Mouse (Mus musculus): Measurements from ENCODE around the gene Hipk2.

The Hipk2 gene

GRCm38 (mm10) chr6:38868974-38869373 lies 7.0 kb downstream of the Hipk2 start:
- DNase-seq (ENCODE audit: low read depth in 1 of 2, low spot score in 2 of 2) = no peak

- DNase-seq (ENCODE audit: low read depth in 1 of 2, low spot score in 2 of 2) = no peak
Observed at GRCm38 (mm10) chr6:38867291-38867690, 8.7 kb downstream of the Hipk2 start.

GRCm38 (mm10) chr6:38866761-38867160 lies 9.2 kb downstream of the Hipk2 start:
- no peak for DNase-seq (ENCODE audit: low read depth in 1 of 2, low spot score in 2 of 2)

GRCm38 (mm10) chr6:38866357-38866756 lies 9.6 kb downstream of the Hipk2 start:
- no peak for DNase-seq (ENCODE audit: low read depth in 1 of 2, low spot score in 2 of 2)

GRCm38 (mm10) chr6:38865805-38866204 lies 10.2 kb downstream of the Hipk2 start:
- no peak for DNase-seq (ENCODE audit: low read depth in 1 of 2, low spot score in 2 of 2)

GRCm38 (mm10) chr6:38863595-38863994 lies 12.4 kb downstream of the Hipk2 start:
- no peak for DNase-seq (ENCODE audit: low read depth in 1 of 2, low spot score in 2 of 2)

GRCm38 (mm10) chr6:38860301-38860700 lies 15.7 kb downstream of the Hipk2 start:
- no peak for DNase-seq (ENCODE audit: low read depth in 1 of 2, low spot score in 2 of 2)

GRCm38 (mm10) chr6:38859819-38860218 lies 16.1 kb downstream of the Hipk2 start:
- no peak for DNase-seq (ENCODE audit: low read depth in 1 of 2, low spot score in 2 of 2)

- no peak for DNase-seq (ENCODE audit: low read depth in 1 of 2, low spot score in 2 of 2)
Observed at GRCm38 (mm10) chr6:38853561-38853992, 22.4 kb downstream of the Hipk2 start.

GRCm38 (mm10) chr6:38851740-38852139 lies 24.2 kb downstream of the Hipk2 start:
- no peak for DNase-seq (ENCODE audit: low read depth in 1 of 2, low spot score in 2 of 2)

GRCm38 (mm10) chr6:38850715-38851259 lies 25.2 kb downstream of the Hipk2 start:
- DNase-seq (ENCODE audit: low read depth in 1 of 2, low spot score in 2 of 2) = no peak

- DNase-seq (ENCODE audit: low read depth in 1 of 2, low spot score in 2 of 2) = no peak
Observed at GRCm38 (mm10) chr6:38847958-38848910, 27.7 kb downstream of the Hipk2 start.

GRCm38 (mm10) chr6:38847447-38847846 lies 28.5 kb downstream of the Hipk2 start:
- no peak for DNase-seq (ENCODE audit: low read depth in 1 of 2, low spot score in 2 of 2)

GRCm38 (mm10) chr6:38846330-38847195 lies 29.4 kb downstream of the Hipk2 start:
- no peak for DNase-seq (ENCODE audit: low read depth in 1 of 2, low spot score in 2 of 2)

- DNase-seq (ENCODE audit: low read depth in 1 of 2, low spot score in 2 of 2) = no peak
Observed at GRCm38 (mm10) chr6:38845876-38846275, 30.1 kb downstream of the Hipk2 start.

- no peak for DNase-seq (ENCODE audit: low read depth in 1 of 2, low spot score in 2 of 2)
Observed at GRCm38 (mm10) chr6:38845117-38845516, 30.8 kb downstream of the Hipk2 start.

GRCm38 (mm10) chr6:38841551-38841950 lies 34.4 kb downstream of the Hipk2 start:
- no peak for DNase-seq (ENCODE audit: low read depth in 1 of 2, low spot score in 2 of 2)

GRCm38 (mm10) chr6:38840780-38841179 lies 35.2 kb downstream of the Hipk2 start:
- DNase-seq (ENCODE audit: low read depth in 1 of 2, low spot score in 2 of 2) = no peak

- no peak for DNase-seq (ENCODE audit: low read depth in 1 of 2, low spot score in 2 of 2)
Observed at GRCm38 (mm10) chr6:38840380-38840779, 35.6 kb downstream of the Hipk2 start.

GRCm38 (mm10) chr6:38839891-38840290 lies 36.1 kb downstream of the Hipk2 start:
- no peak for DNase-seq (ENCODE audit: low read depth in 1 of 2, low spot score in 2 of 2)

GRCm38 (mm10) chr6:38838061-38838460 lies 37.9 kb downstream of the Hipk2 start:
- no peak for DNase-seq (ENCODE audit: low read depth in 1 of 2, low spot score in 2 of 2)

Data from monocyte, adult 2 months (primary cell).